Mouse (Mus musculus) Patski (cell line): ENCODE data around the gene Rdm1. TPM values are rescaled to one million over a fixed set of nuclear protein-coding genes. Genes with fewer than 3 reads are reported as not detected.
"Not testable (repeated sequence)": the region's sequence is repeated elsewhere in the genome, so short reads cannot be mapped to it uniquely, and the experiment has no call there.

Experiments
- ATAC-seq: fragments of 100-300 bp; one replicate; pipeline ENCODE4 v1.8.0; 2021
- CTCF ChIA-PET: fragments of 350-600 bp; sonication (Branson Sonifier 250); formaldehyde crosslinking; loops from one replicate; lab custom pipeline; 2022; ENCODE audit warnings: inconsistent platforms; lab: Charles Lee
- POLR2A ChIA-PET: fragments of 350-600 bp; sonication (Branson Sonifier 250); formaldehyde crosslinking; loops from one replicate; lab custom pipeline; 2022; ENCODE audit warnings: antibody characterized with exemption, inconsistent platforms; lab: Charles Lee
- DNase-seq: peaks from one replicate; pipeline ENCODE4 v3.0.0-alpha.2; 2011; ENCODE audit warnings: low read depth, low spot score
- H3K27me3 ChIP-seq: fragments of 371-371 bp; one replicate; pipeline ENCODE4 v1.5.1; 2021
- CTCF ChIP-seq: fragments of 100-300 bp; IDR thresholded peaks from one replicate; pipeline ENCODE4 v1.5.1; 2021
- in situ Hi-C: fragments of 300-500 bp; cut with MboI; formaldehyde crosslinking; loops from 3 replicates; pipeline ENCODE4 v1.11.1; 2018; ENCODE audit warnings: low pct_unique_long_range_greater_than_20kb, mixed read lengths
- polyA plus RNA-seq: library from polyadenylated mRNA; unstranded; gene quantifications from one replicate; pipeline ENCODE4 v1.2.3, GENCODE M21; 2021

Gene Rdm1
- 18.0 TPM for polyA plus RNA-seq

DNA sequence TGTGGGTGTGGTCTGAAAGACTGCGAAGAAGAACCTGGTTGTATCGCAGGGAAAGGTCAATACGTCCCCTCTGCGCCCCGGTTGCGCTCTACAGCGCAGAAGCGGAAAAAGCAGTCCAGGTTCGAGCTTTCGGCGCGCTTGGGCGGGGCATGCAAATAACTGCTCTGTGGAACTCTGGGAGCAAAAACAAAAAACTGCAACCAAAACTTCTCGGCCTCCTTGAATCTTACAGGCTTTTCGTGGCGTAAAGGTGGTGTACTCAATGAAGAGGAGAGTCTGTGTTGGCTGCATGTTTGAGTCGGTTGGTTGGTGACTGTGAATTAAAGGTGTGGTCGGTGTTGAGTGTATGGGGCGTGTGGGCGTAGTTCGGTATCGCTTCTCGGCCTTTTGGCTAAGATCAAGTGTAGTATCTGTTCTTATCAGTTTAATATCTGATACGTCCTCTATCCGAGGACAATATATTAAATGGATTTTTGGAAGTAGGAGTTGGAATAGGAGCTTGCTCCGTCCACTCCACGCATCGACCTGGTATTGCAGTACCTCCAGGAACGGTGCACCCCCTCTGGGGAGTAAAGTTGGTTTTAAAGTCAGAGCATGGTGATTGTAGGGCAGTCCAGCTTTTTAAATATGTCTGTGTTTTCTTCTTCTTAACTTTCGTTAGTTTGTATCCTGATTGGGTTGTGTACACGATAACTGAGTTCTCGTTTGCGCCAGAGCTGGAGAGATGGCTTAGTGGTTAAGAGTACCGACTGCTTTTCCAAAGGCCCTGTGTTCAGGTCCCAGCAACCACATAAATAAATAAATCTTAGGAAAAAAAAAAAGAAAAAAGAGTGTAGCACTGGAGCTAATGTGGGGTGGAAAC is at the start of gene Rdm1:
Gene Rdm1, plus strand, starts transcription at position 201 of the 862 bp plus-strand sequence.
- CTCF ChIA-PET = interaction anchor here (1.3 kb wide), 1 partner anchor 13 kb away, joined by 5 read pairs; no protein-coding TSS in a partner anchor
- no peaks in the 10 kb centered on the region for H3K27me3 ChIP-seq
- no peak for TF ChIP-seq CTCF
- POLR2A ChIA-PET = interaction anchor here (0.6 to 1.0 kb wide), 4 partner anchors 11 to 106 kb away, joined by 3 read pairs; partner anchors contain the start of gene Dhx8
- DNase-seq (peak; percentile 50), ATAC-seq (peak; percentile 52)
- in situ Hi-C loops = no loop called here

- CTCF ChIA-PET = interaction anchor here (1.3 kb wide), 1 partner anchor 10 kb away, joined by 3 read pairs; no protein-coding TSS in a partner anchor
- no peak for TF ChIP-seq CTCF
- no peak for ATAC-seq
- DNase-seq = no peak
- H3K27me3 ChIP-seq = no peaks in the 10 kb centered on the region
- POLR2A ChIA-PET = interaction anchor here (1.3 kb wide), 1 partner anchor 15 kb away, joined by 3 read pairs; no protein-coding TSS in a partner anchor
- in situ Hi-C loops = no loop called here
Observed at GRCm38 (mm10) chr11:101581081-101581764, 45.8 kb upstream of the Rdm1 start.

DNA sequence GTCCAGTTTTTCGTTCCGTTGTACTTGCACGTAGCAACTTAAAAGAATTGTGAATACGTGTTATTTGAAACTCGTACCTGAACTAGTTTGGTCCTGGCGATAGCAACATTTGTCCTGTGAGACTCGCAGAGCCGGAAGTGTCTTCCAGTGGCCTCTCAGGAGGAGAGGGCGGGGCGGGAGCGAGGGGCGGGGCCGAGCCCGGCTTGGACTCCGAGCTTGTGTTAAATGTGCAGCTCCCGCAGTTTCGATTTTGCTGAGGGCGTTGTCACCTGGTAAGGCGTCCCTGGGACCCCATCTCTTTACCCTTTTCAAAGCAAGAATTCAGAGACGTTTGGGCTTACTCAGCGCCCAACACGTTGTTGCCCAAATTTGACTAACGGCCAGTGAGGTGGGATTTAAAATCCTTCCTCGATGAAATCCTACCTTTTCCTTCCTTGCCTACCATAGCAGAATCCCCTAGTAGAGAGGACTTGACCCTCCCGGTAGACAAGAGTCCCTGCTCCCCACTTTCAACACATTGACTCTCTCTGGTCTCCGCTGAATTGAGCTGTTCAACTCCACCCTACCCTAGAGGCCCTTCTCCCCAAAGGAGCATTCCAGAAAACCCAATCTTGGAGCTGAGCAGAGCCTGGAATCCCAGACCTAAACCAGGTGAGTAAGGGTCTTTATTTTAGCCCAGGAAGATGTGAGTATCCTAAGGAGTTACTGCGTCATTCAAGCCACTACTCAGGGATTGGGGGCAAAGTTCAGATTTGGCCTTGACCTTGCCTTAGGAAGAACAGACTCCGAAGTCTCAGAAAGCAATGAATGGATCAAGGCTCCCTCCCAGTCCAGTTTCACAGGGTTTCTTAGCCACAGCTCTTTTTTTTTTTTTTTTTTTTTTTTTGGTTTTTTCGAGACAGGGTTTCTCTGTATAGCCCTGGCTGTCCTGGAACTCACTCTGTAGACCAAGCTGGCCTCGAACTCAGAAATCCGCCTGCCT is 44.6 kb upstream of the Rdm1 start, which contains the start of gene Tmem106a:
Gene Tmem106a, plus strand, starts transcription at position 189 of the 982 bp plus-strand sequence.
- DNase-seq = no peak
- H3K27me3 ChIP-seq = no peaks in the 10 kb centered on the region
- ChIA-PET POLR2A (interaction anchor here (1.3 kb wide), 1 partner anchor 14 kb away, joined by 3 read pairs; no protein-coding TSS in a partner anchor), CTCF (no interaction called here)
- ATAC-seq = peak; percentile 71
- in situ Hi-C loops = no loop called here
- no peak for TF ChIP-seq CTCF

DNA sequence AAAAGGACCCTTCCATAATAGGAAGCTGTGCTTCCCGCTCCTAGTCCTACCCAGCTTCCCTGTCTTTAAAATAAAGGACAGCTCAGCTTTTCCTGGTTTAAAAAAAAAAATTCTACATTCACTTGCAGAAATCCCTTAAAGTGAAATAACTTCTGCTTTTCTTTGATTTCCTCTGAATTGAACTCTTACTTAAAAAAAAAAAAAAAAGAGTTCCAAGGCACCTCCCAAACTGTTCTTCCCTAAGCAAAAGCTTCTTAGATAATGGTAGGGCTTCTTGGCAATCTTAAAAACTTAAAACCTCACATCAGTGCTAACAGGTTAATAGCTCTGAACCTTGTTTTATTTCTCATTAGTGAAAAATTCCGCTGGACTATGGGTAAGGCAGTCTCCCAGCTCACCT is 43.8 kb upstream of the Rdm1 start:
- H3K27me3 ChIP-seq = no peaks in the 10 kb centered on the region
- TF ChIP-seq CTCF = no peak
- CTCF ChIA-PET = no interaction called here
- in situ Hi-C loops = no loop called here
- POLR2A ChIA-PET = no interaction called here
- DNase-seq (no peak), ATAC-seq (no peak)

DNA sequence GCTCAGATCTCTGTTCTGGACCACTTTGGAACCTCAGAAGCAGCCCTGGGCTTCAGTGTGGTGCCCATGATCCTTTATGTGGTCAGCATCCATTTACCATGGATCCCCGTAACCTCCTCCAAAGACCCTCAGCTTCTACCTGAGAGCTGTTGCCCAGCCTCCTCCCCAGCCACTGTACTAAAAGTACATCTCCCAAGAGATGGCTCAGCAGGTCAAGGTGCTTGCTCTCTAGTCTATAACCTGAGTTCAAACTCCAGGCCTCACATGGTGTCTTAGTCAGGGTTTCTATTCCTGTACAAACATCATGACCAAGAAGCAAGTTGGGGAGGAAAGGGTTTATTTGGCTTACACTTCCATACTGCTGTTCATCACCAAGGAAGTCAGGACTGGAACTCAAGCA is 42.0 kb upstream of the Rdm1 start:
- CTCF ChIA-PET = interaction anchor here (1.0 to 1.2 kb wide), 2 partner anchors 17 to 18 kb away, joined by 3 read pairs; no protein-coding TSS in a partner anchor

DNA sequence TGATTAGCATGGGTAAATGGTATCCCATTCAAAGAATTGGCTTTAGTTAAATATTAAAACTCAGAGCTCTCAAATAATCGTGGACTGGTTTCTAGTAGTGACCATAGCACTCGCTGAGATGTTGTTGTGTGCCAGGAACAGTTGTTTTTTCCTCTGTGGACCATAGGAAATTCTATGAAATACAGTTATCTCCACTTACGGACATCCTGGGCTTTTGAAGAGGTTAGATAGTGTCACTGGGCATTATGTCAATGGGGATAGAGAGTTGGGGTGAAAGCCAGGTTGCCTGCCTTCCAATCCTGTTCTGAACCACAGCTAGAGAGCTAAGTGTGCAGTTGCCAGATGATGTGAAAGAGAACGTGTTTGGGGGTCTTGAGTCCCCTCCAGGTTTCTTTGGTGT is 41.2 kb upstream of the Rdm1 start:
- DNase-seq (no peak), ATAC-seq (no peak)
- ChIA-PET POLR2A (interaction anchor here (0.7 kb wide), 1 partner anchor 8 kb away, joined by 3 read pairs; no protein-coding TSS in a partner anchor), CTCF (interaction anchor here (0.8 to 1.6 kb wide), 3 partner anchors 11 to 19 kb away, joined by 3 to 5 read pairs (median 3); no protein-coding TSS in a partner anchor)
- H3K27me3 ChIP-seq = no peaks in the 10 kb centered on the region
- in situ Hi-C loops = no loop called here
- no peak for TF ChIP-seq CTCF

More for the DNA sequence above, 42.0 kb upstream of the Rdm1 start:
- POLR2A ChIA-PET = interaction anchor here (1.4 kb wide), 1 partner anchor 11 kb away, joined by 3 read pairs; no protein-coding TSS in a partner anchor
- H3K27me3 ChIP-seq, ATAC-seq, DNase-seq, in situ Hi-C loops: not testable (repeated sequence)

- DNase-seq (no peak), ATAC-seq (no peak)
- POLR2A ChIA-PET = no interaction called here
- no peaks in the 10 kb centered on the region for H3K27me3 ChIP-seq
- CTCF ChIA-PET = interaction anchor here (1.3 kb wide), 1 partner anchor 145 kb away, joined by 3 read pairs; the partner anchor contains the start of gene Dhx8
- in situ Hi-C loops = no loop called here
- TF ChIP-seq CTCF = no peak
Observed at GRCm38 (mm10) chr11:101587676-101588075, 39.3 kb upstream of the Rdm1 start.

DNA sequence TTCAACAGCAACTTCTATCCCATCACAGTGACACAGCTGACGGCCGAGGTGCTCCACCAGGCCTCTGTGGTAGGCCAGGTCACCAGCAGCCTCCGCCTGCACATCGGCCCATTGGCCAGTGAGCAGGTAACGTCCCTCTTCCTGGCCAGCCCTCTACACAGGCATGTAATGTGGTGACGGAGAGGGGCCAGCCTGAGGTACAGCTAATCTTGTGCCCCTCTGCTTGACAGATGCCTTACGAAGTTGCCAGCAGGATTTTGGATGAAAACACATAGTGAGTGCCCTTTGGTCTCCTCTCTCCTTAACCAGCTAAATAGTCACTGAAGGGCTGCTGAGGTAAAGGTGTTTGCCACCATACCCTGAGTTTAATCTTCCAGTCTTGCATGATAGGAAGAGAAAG is 38.1 kb upstream of the Rdm1 start:
- no peaks in the 10 kb centered on the region for H3K27me3 ChIP-seq
- TF ChIP-seq CTCF = no peak
- ChIA-PET CTCF (interaction anchor here (0.8 kb wide), 1 partner anchor 12 kb away, joined by 3 read pairs; no protein-coding TSS in a partner anchor), POLR2A (no interaction called here)
- in situ Hi-C loops = no loop called here
- ATAC-seq = no peak
- no peak for DNase-seq

DNA sequence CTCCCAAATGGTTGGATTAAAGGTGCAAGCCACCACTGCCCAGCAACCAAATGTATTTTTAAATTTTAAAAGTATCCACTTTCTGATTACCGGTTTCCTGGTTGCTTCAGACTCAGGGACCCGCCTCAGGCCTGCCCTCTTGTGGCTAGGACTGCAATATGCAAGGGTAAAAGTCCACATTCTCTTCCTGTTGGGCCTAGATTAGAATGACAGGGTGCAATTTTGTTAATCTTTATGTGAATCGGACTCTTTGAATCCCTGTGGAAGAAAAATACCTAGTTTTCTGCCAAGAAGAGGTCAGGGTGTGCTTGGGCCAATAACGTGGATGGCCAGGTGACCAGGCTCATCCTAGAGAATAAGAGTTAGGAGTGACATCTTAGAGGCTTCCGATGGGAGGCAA is 37.6 kb upstream of the Rdm1 start:
- DNase-seq = no peak
- CTCF ChIA-PET = interaction anchor here (0.8 kb wide), 1 partner anchor 11 kb away, joined by 3 read pairs; no protein-coding TSS in a partner anchor
- POLR2A ChIA-PET = no interaction called here
- in situ Hi-C loops = no loop called here
- H3K27me3 ChIP-seq = no peaks in the 10 kb centered on the region
- peak; percentile 88 for TF ChIP-seq CTCF
- ATAC-seq = no peak
